Mouse (Mus musculus) C2C12 (cell line): ENCODE measurements around the gene Zbtb17.

Experiments
- CEBPB ChIP-seq: IDR thresholded peaks from one replicate; pipeline ENCODE4 v1.6.1; 2011; ENCODE audit warnings: low read depth, mild to moderate bottlenecking, control low read depth, moderate library complexity
- CTCF ChIP-seq: IDR thresholded peaks from one replicate; pipeline ENCODE4 v1.5.1; 2011; ENCODE audit not compliant: control insufficient read depth, insufficient read depth, insufficient read length
- MAX ChIP-seq: IDR thresholded peaks from one replicate; pipeline ENCODE4 v1.6.1; 2011; ENCODE audit warnings: mild to moderate bottlenecking, control low read depth
- USF1 ChIP-seq: IDR thresholded peaks from one replicate; pipeline ENCODE4 v1.6.1; 2011; ENCODE audit warnings: low read depth, mild to moderate bottlenecking, control low read depth, moderate library complexity

DNA sequence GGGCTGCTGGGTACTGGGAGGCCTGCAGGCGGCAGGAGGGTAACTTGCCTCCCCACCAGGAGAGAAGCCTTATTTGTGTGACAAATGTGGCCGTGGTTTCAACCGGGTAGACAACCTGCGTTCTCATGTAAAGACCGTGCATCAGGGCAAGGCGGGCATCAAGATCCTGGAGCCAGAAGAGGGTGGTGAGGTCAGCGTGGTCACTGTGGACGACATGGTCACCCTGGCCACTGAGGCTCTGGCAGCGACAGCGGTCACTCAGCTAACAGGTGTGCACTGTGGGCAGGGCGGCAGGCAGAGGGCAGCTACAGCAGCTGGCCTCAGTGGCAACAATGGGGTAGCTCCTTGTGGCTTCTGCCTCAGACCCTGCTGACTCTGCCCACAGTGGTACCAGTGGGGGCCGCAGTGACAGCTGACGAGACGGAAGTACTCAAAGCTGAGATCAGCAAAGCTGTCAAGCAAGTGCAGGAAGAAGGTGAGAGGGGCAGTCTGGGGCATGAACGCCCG lies 21.9 kb downstream of the Zbtb17 start:
- no peak for TF ChIP-seq CTCF
- no peak for TF ChIP-seq MAX
- no peak for TF ChIP-seq CEBPB
- TF ChIP-seq USF1: no peak
